Mouse (Mus musculus) heart, postnatal 0 days (tissue): ENCODE data around the gene Slc2a4.

Experiments
- CTCF ChIP-seq: IDR thresholded peaks from 2 replicates; pipeline ENCODE4 v1.5.1; 2016; ENCODE audit warnings: antibody characterized with exemption, control low read depth, low read depth
- EP300 ChIP-seq: IDR thresholded peaks from 2 replicates; pipeline ENCODE4 v1.6.1; 2016; ENCODE audit warnings: antibody characterized with exemption, low read depth

DNA sequence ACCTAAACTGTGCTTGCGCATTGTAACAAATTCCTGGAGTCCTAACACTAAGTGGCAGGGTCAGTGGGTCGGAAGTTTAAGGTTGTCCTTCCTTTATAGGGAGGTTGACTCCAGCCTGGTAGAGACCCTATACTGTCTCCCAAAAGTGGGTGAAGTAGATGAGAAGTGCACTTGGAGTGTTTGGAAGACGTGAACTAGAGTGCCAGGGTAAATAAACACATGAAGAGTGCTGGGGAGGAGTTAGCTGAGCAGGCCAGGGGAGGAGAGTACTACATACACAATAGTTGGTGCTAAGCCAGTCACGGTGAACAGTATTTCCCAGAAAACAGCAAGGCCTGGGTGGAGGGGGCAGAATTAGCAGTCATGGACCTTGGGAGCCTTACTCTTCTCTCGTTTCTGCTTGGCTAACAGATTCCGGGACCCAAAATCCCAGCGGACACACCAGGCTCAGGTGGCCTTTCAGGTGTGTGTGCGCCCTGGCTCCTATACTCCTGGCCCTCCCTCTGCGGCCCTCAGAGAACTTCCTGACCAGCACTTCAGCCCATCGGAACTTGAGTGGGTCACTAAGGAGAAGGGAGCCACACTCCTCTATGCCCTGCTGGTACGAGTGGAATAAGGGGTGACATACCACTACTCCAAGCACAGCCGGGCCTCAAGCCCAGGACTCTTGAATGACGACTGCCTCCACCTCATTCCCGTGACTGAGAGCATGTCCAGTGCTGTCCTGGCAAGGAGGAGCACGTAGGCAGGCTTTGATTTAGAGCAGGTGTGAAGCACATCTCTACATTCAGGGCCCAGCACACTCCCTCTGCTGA lies 35.1 kb downstream of the Slc2a4 start:
- TF ChIP-seq CTCF (no peak), EP300 (no peak)
